Mouse (Mus musculus): ENCODE results near the gene Cdk2ap1. TPM values are rescaled to one million over a fixed set of nuclear protein-coding genes. Genes with fewer than 3 reads are reported as not detected.

Cdk2ap1 gene
- polyA plus RNA-seq, 1 experiment: 79.8 TPM

GRCm38 (mm10) chr5:124337909-124338308 is 25.0 kb downstream of the Cdk2ap1 start:
- WGBS: 57% methylated on average over 9 of the region's 9 CpGs
- no peak overlapping the region for H3K27ac ChIP-seq (ENCODE audit: insufficient read depth, low read depth, low read length)
- H3K27me3 ChIP-seq (replicated peaks; ENCODE audit: control insufficient read depth, insufficient read depth, low read length): no peaks in the 10 kb centered on the region
- peak; percentile 62 for DNase-seq
- no peaks in the 10 kb centered on the region for H3K36me3 ChIP-seq (ENCODE audit: control insufficient read depth, insufficient read depth, low read length)
- no peak for TF ChIP-seq POLR2A (IDR thresholded peaks at IDR 0.05; ENCODE audit: low read depth, low read length)
- TF ChIP-seq CTCF (conservative IDR thresholded peaks at IDR 0.05; ENCODE audit: insufficient read depth, insufficient read length, low read depth, low read length): no peak
- no peak overlapping the region for H3K4me3 ChIP-seq (ENCODE audit: insufficient read depth, low read depth, low read length)
- H3K4me1 ChIP-seq (ENCODE audit: control insufficient read depth, insufficient read depth, low read length): 0 out of 2 replicates have a peak, but pooled peaks cover 2% of the 10 kb centered on the region

GRCm38 (mm10) chr5:124337103-124337502 is 25.8 kb downstream of the Cdk2ap1 start:
- Histone ChIP-seq H3K27me3 (replicated peaks; ENCODE audit: control insufficient read depth, insufficient read depth, low read length) (no peaks in the 10 kb centered on the region), H3K4me1 (ENCODE audit: control insufficient read depth, insufficient read depth, low read length) (0 out of 2 replicates have a peak, but pooled peaks cover 2% of the 10 kb centered on the region), H3K27ac (ENCODE audit: insufficient read depth, low read depth, low read length) (no peak overlapping the region), H3K4me3 (ENCODE audit: insufficient read depth, low read depth, low read length) (no peak overlapping the region), H3K36me3 (ENCODE audit: control insufficient read depth, insufficient read depth, low read length) (no peaks in the 10 kb centered on the region)
- no peak for TF ChIP-seq POLR2A (IDR thresholded peaks at IDR 0.05; ENCODE audit: low read depth, low read length)
- no peak for TF ChIP-seq CTCF (conservative IDR thresholded peaks at IDR 0.05; ENCODE audit: insufficient read depth, insufficient read length, low read depth, low read length)
- no peak for DNase-seq
- 84% methylated on average over 9 of the region's 9 CpGs for WGBS

- WGBS: 36% methylated on average over 6 of the region's 6 CpGs
- Histone ChIP-seq H3K4me1 (ENCODE audit: control insufficient read depth, insufficient read depth, low read length) (0 out of 2 replicates have a peak, but pooled peaks cover 2% of the 10 kb centered on the region), H3K27me3 (replicated peaks; ENCODE audit: control insufficient read depth, insufficient read depth, low read length) (no peaks in the 10 kb centered on the region), H3K36me3 (ENCODE audit: control insufficient read depth, insufficient read depth, low read length) (no peaks in the 10 kb centered on the region), H3K4me3 (ENCODE audit: insufficient read depth, low read depth, low read length) (no peak overlapping the region), H3K27ac (ENCODE audit: insufficient read depth, low read depth, low read length) (no peak overlapping the region)
- peak; percentile 84 for DNase-seq
- TF ChIP-seq POLR2A (IDR thresholded peaks at IDR 0.05; ENCODE audit: low read depth, low read length) (no peak), CTCF (conservative IDR thresholded peaks at IDR 0.05; ENCODE audit: insufficient read depth, insufficient read length, low read depth, low read length) (no peak)
Measured at GRCm38 (mm10) chr5:124334392-124334791, 28.5 kb downstream of the Cdk2ap1 start.

- DNase-seq: no peak
- Histone ChIP-seq H3K27ac (ENCODE audit: insufficient read depth, low read depth, low read length) (no peak overlapping the region), H3K4me3 (ENCODE audit: insufficient read depth, low read depth, low read length) (no peak overlapping the region), H3K4me1 (ENCODE audit: control insufficient read depth, insufficient read depth, low read length) (peaks cover 12% of the 10 kb centered on the region; the same call in 1 of the 2 replicates), H3K36me3 (ENCODE audit: control insufficient read depth, insufficient read depth, low read length) (no peaks in the 10 kb centered on the region), H3K27me3 (replicated peaks; ENCODE audit: control insufficient read depth, insufficient read depth, low read length) (no peaks in the 10 kb centered on the region)
- no peak for TF ChIP-seq POLR2A (IDR thresholded peaks at IDR 0.05; ENCODE audit: low read depth, low read length)
- no peak for TF ChIP-seq CTCF (conservative IDR thresholded peaks at IDR 0.05; ENCODE audit: insufficient read depth, insufficient read length, low read depth, low read length)
- 92% methylated on average over 6 of the region's 6 CpGs for WGBS
Measured at GRCm38 (mm10) chr5:124330086-124330485, 32.8 kb downstream of the Cdk2ap1 start.

GRCm38 (mm10) chr5:124327510-124328364 is 35.1 kb downstream of the Cdk2ap1 start, which contains the start of the genes Mphosph9 and 2810006K23Rik:
Mphosph9 (minus strand) TSS chr5:124327972.
2810006K23Rik (plus strand) TSS chr5:124328089.
- Histone ChIP-seq H3K36me3 (ENCODE audit: control insufficient read depth, insufficient read depth, low read length) (no peaks in the 10 kb centered on the region), H3K27ac (ENCODE audit: insufficient read depth, low read depth, low read length) (peak within 1 kb of the TSS; percentile 83), H3K4me3 (ENCODE audit: insufficient read depth, low read depth, low read length) (peak within 1 kb of the TSS; percentile 74), H3K4me1 (ENCODE audit: control insufficient read depth, insufficient read depth, low read length) (peaks cover 9% of the 10 kb centered on the region; the same call in 1 of the 2 replicates), H3K27me3 (replicated peaks; ENCODE audit: control insufficient read depth, insufficient read depth, low read length) (no peaks in the 10 kb centered on the region)
- DNase-seq: peak; percentile 100
- under 1% methylated on average over 72 of the region's 72 CpGs for WGBS
- peak; percentile 96 for TF ChIP-seq POLR2A (IDR thresholded peaks at IDR 0.05; ENCODE audit: low read depth, low read length)
- TF ChIP-seq CTCF (conservative IDR thresholded peaks at IDR 0.05; ENCODE audit: insufficient read depth, insufficient read length, low read depth, low read length): no peak

GRCm38 (mm10) chr5:124326829-124327228 is 36.1 kb downstream of the Cdk2ap1 start:
- TF ChIP-seq POLR2A (IDR thresholded peaks at IDR 0.05; ENCODE audit: low read depth, low read length) (no peak), CTCF (conservative IDR thresholded peaks at IDR 0.05; ENCODE audit: insufficient read depth, insufficient read length, low read depth, low read length) (no peak)
- no peak for DNase-seq
- no peak overlapping the region; the same call in 1 of the 2 replicates for H3K27ac ChIP-seq (ENCODE audit: insufficient read depth, low read depth, low read length)
- H3K4me1 ChIP-seq (ENCODE audit: control insufficient read depth, insufficient read depth, low read length): peaks cover 9% of the 10 kb centered on the region; the same call in 1 of the 2 replicates
- H3K27me3 ChIP-seq (replicated peaks; ENCODE audit: control insufficient read depth, insufficient read depth, low read length): no peaks in the 10 kb centered on the region
- peak overlapping the region; percentile 74; the same call in 1 of the 2 replicates for H3K4me3 ChIP-seq (ENCODE audit: insufficient read depth, low read depth, low read length)
- H3K36me3 ChIP-seq (ENCODE audit: control insufficient read depth, insufficient read depth, low read length): no peaks in the 10 kb centered on the region
- under 1% methylated on average over 8 of the region's 8 CpGs for WGBS

GRCm38 (mm10) chr5:124317648-124318047 is 45.2 kb downstream of the Cdk2ap1 start:
- no peaks in the 10 kb centered on the region for H3K27me3 ChIP-seq (replicated peaks; ENCODE audit: control insufficient read depth, insufficient read depth, low read length)
- H3K36me3 ChIP-seq (ENCODE audit: control insufficient read depth, insufficient read depth, low read length): no peaks in the 10 kb centered on the region; the same call in 1 of the 2 replicates
- no peak overlapping the region for H3K27ac ChIP-seq (ENCODE audit: insufficient read depth, low read depth, low read length)
- no peak for TF ChIP-seq POLR2A (IDR thresholded peaks at IDR 0.05; ENCODE audit: low read depth, low read length)
- TF ChIP-seq CTCF (conservative IDR thresholded peaks at IDR 0.05; ENCODE audit: insufficient read depth, insufficient read length, low read depth, low read length): no peak
- no peak for DNase-seq
- no peak overlapping the region for H3K4me3 ChIP-seq (ENCODE audit: insufficient read depth, low read depth, low read length)
- no peaks in the 10 kb centered on the region for H3K4me1 ChIP-seq (ENCODE audit: control insufficient read depth, insufficient read depth, low read length)
- WGBS: 93% methylated on average over 7 of the region's 7 CpGs
